Mouse (Mus musculus) heart, embryonic 16.5 days (tissue): ENCODE data around the gene Lrrc2. TPM values are rescaled to one million over a fixed set of nuclear protein-coding genes. Genes with fewer than 3 reads are reported as not detected.

Source experiments
- ATAC-seq: fragments of 200-750 bp; cut with Nextera tagmentation; replicated peaks from 2 replicates; pipeline ENCODE4 v1.8.0; 2017; ENCODE audit warnings: moderate number of reproducible peaks; ENCODE audit not compliant: insufficient read depth, low FRiP score; ENCODE audit errors: extremely low read depth
- H3K27ac ChIP-seq: fragments of 300-500 bp; sonication (generic); 2 replicates; pipeline ENCODE4 v1.5.1; 2014; ENCODE audit warnings: mild to moderate bottlenecking, low read length, control low read depth, moderate library complexity
- H3K27me3 ChIP-seq: fragments of 300-500 bp; sonication (generic); 2 replicates; pipeline ENCODE4 v1.6.1; 2014; ENCODE audit warnings: low read length, mixed read lengths; ENCODE audit not compliant: control insufficient read depth, insufficient read depth
- H3K36me3 ChIP-seq: fragments of 300-500 bp; sonication (generic); 2 replicates; pipeline ENCODE4 v1.6.1; 2014; ENCODE audit not compliant: control insufficient read depth, insufficient read depth
- H3K4me1 ChIP-seq: fragments of 300-500 bp; sonication (generic); 2 replicates; pipeline ENCODE4 v1.6.1; 2014; ENCODE audit warnings: low read length, mixed read lengths; ENCODE audit not compliant: control insufficient read depth, insufficient read depth
- H3K4me2 ChIP-seq: fragments of 300-500 bp; sonication (generic); 2 replicates; pipeline ENCODE4 v1.6.1; 2014; ENCODE audit warnings: low read depth, mild to moderate bottlenecking, control low read depth, low read length
- H3K4me3 ChIP-seq: fragments of 300-500 bp; sonication (generic); 2 replicates; pipeline ENCODE4 v1.5.1; 2014; ENCODE audit warnings: mild to moderate bottlenecking, control low read depth, low read length
- H3K9ac ChIP-seq: fragments of 300-500 bp; sonication (generic); 2 replicates; pipeline ENCODE4 v1.6.1; 2014; ENCODE audit warnings: low read length, control low read depth
- H3K9me3 ChIP-seq: fragments of 300-500 bp; sonication (generic); replicated peaks from 2 replicates; pipeline ENCODE4 v1.6.1; 2016; ENCODE audit warnings: low read length; ENCODE audit not compliant: control insufficient read depth
- WGBS: fragments of 180-500 bp; shearing (Covaris S2); extraction: QIAGEN DNeasy Blood & Tissue Kit; methylation state at CpG from one replicate; pipeline ENCODE4 v1.1.7; 2014; 5-methylcytosine and 5-hydroxymethylcytosine counted together
- polyA plus RNA-seq: library from polyadenylated mRNA; unstranded; fragments of >200 nt; fragmentation: Nextera tagmentation; extraction: Ambion mirVana; gene quantifications from 2 replicates; pipeline ENCODE4 v1.2.1, GENCODE M21; 2015

Gene Lrrc2
- 8.1 and 8.6 TPM in 2 replicates for polyA plus RNA-seq

DNA sequence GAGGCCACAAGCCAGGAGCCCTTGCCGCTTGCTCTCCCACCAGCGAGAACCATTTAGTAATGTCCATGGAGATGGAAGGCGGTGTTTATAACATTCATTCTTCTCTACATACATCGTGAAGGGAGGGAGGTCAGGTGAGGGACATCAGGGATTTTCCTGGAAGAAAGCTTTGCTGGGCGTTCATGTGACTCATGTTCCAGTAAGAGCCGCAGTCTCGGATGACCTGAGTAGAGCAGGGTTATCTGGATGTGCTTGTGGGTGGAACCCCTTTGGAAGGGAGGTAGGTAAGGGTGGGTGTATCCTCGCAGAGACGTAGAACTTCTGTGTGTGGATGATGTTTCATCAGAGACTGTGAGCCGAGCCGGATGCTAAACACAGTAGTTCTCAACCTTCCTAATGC, at the start of gene Lrrc2:
Gene Lrrc2, plus strand, starts transcription at position 149 of the 400 bp plus-strand sequence.
- no peak for ATAC-seq
- H3K27me3 ChIP-seq = 0 out of 2 replicates have a peak, but pooled peaks cover 3% of the 10 kb centered on the region
- H3K4me2 ChIP-seq = no peak within 1 kb of the TSS
- peaks cover 18% of the 10 kb centered on the region for H3K4me1 ChIP-seq
- H3K27ac ChIP-seq = peak within 1 kb of the TSS; percentile 50; the same call in 1 of the 2 replicates
- no peak within 1 kb of the TSS for H3K4me3 ChIP-seq
- no peaks in the 10 kb centered on the region for H3K36me3 ChIP-seq
- WGBS = 60% methylated on average over 11 of the region's 11 CpGs
- no peaks in the 10 kb centered on the region for H3K9me3 ChIP-seq
- H3K9ac ChIP-seq = no peak within 1 kb of the TSS

DNA sequence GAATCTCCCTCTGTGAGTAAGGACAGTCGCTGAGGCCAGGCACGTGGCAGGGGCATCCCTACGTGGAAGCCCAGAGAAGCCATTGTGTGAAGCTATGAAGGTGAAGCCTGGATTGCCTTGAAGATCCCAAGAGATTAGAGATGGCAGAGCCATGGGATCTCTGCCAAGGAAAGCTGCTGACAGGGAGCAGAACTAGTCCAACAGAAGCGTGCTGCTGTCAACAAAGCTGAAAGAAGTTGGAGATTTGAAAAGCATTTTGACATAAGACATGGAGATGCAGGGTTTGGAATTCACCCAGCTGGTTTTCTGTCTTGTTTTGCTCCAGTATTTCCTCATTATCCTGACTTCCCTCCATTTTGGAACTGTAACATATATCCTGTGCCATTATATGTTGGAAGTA, 49.1 kb upstream of the Lrrc2 start:
- H3K4me1 ChIP-seq = no peaks in the 10 kb centered on the region; the same call in 1 of the 2 replicates
- no peak overlapping the region for H3K4me2 ChIP-seq
- 53% methylated on average over 4 of the region's 4 CpGs for WGBS
- H3K27ac ChIP-seq = no peak overlapping the region
- no peaks in the 10 kb centered on the region for H3K36me3 ChIP-seq
- no peak for ATAC-seq
- no peaks in the 10 kb centered on the region for H3K27me3 ChIP-seq
- no peaks in the 10 kb centered on the region for H3K9me3 ChIP-seq
- no peak overlapping the region for H3K9ac ChIP-seq
- H3K4me3 ChIP-seq = no peak overlapping the region

DNA sequence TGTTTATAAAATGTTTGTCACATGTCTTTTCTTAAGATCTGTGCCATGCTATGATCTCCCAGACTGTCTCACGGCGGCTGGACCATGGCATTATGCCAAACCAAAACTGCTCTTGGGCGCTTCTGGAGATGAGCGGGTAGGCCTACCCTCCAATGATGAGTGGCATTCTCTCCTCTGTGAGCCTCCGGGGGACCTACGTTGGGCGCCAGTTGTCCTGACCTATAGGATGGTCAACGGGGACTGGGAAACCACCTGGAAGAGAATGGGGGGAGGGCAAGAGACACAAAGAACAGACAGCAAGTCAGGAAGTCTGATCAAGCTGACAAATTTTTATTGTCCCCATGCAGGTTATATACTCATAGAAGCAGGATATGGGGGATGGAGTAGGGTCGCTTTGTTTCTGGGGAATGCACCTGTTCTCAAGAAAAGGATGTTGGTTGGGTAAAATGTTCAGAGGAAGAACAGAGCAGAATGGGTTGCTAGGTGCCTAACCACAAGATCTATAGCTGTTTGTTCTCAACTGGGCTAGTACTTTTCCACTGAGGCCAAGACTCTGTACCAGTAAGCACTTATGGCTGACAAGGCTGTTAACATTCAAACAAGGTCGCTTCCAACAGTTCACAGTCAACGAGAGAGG, 44.0 kb upstream of the Lrrc2 start:
- H3K9ac ChIP-seq = no peak overlapping the region
- no peak overlapping the region for H3K4me2 ChIP-seq
- H3K27me3 ChIP-seq = no peaks in the 10 kb centered on the region
- no peak overlapping the region for H3K4me3 ChIP-seq
- no peaks in the 10 kb centered on the region for H3K4me1 ChIP-seq
- H3K36me3 ChIP-seq = no peaks in the 10 kb centered on the region
- no peak; the same call in 1 of the 2 replicates for ATAC-seq
- H3K27ac ChIP-seq = no peak overlapping the region
- H3K9me3 ChIP-seq = no peaks in the 10 kb centered on the region
- WGBS = 89% methylated on average over 11 of the region's 11 CpGs

DNA sequence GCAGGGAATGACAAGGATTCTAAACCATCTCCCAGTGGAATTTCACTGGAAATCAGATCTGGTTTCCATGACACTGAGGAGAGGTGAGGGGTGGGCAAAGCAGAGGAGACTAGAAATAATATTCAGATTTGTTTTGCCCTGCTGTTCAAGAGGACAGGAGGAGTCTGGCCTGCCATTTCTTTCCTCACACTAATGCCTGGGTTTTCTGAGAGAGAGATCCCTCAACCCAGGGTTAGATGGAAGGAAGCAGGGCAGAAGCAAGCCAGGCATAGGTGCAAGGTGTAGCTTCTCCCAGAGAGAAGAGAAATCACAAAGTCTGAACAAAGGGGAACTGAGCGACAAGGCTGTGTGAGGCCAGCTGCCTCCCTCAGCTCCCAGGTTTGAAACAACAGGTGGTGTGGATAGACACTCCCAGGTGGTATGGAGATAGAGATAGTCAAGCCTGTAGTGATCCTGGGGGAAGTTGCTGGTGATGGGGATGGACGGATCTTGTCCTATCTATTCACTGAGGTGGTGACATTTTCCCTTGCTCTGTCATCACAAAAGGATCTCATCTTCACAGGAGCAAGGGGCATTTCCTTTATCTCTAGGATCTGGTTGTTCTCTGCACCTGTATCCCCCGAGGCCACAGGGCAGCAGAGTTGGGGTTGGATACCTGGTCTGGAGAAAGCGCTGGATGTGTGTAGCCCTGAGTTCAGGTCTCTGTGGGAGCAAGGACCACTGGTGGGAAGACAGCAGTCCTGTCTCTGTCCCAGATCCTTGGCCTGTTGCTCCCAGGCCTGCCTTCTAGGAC, 43.3 kb upstream of the Lrrc2 start:
- H3K4me1 ChIP-seq = no peaks in the 10 kb centered on the region
- no peak overlapping the region for H3K9ac ChIP-seq
- no peak overlapping the region for H3K27ac ChIP-seq
- no peaks in the 10 kb centered on the region for H3K36me3 ChIP-seq
- H3K4me2 ChIP-seq = no peak overlapping the region
- no peak overlapping the region for H3K4me3 ChIP-seq
- H3K9me3 ChIP-seq = no peaks in the 10 kb centered on the region
- ATAC-seq = no peak
- 72% methylated on average over 4 of the region's 4 CpGs for WGBS
- H3K27me3 ChIP-seq = no peaks in the 10 kb centered on the region

DNA sequence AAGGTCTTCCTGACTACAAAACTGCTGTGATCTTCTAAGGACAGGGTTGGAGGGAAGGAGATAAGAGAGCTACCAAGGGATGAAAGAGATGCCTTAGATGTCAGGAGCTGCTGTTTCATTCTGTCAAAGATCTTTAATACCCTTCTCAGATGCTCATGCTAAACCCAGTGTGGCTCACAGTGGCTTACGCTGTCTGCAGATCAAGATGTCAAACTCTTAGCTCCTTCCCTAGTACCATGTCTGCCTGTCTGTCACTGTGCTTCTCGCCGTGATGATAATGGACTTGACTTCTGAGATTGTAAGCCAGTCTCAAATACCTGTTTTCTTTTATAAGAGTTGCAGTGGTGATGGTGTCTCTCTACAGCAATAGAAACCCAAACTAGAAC, 42.7 kb upstream of the Lrrc2 start:
- H3K4me3 ChIP-seq = no peak overlapping the region
- H3K9ac ChIP-seq = no peak overlapping the region
- H3K27me3 ChIP-seq = no peaks in the 10 kb centered on the region
- H3K9me3 ChIP-seq = no peaks in the 10 kb centered on the region
- no peak overlapping the region for H3K4me2 ChIP-seq
- H3K27ac ChIP-seq = no peak overlapping the region
- ATAC-seq = no peak
- H3K36me3 ChIP-seq = no peaks in the 10 kb centered on the region
- WGBS = 89% methylated on average over 3 of the region's 3 CpGs
- no peaks in the 10 kb centered on the region for H3K4me1 ChIP-seq

DNA sequence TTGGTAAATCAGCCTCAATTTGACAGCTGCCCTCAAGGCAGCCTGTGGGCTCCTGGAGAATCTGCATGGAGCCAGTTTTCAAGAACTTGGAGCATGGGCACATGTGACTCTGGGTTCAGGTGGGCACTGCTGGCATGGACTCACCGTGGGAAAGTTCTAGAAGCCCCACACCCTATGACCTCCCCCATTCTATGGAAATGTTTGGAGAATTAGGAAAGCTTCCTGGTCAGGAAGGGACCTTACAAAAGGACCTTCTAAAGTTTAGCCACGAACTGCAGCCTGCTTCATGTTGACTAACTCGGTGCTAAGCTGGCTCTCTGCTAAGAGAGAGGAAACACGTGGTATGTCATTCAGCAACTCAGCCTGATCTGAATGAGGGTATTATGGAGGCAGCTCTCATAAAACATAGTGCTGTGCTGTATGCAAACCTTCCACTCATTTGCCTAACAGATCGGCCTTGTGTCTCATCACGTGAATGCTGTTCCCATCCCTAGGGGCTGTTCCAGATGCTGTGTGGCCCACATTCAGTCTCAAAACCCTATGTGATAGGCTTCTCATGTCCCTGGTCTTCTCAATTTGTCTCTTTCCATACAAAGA, 41.9 kb upstream of the Lrrc2 start:
- no peaks in the 10 kb centered on the region for H3K27me3 ChIP-seq
- no peak overlapping the region for H3K4me2 ChIP-seq
- no peak for ATAC-seq
- 67% methylated on average over 6 of the region's 6 CpGs for WGBS
- no peak overlapping the region for H3K4me3 ChIP-seq
- no peak overlapping the region for H3K9ac ChIP-seq
- no peaks in the 10 kb centered on the region for H3K4me1 ChIP-seq
- no peaks in the 10 kb centered on the region for H3K9me3 ChIP-seq
- H3K36me3 ChIP-seq = no peaks in the 10 kb centered on the region
- H3K27ac ChIP-seq = no peak overlapping the region

DNA sequence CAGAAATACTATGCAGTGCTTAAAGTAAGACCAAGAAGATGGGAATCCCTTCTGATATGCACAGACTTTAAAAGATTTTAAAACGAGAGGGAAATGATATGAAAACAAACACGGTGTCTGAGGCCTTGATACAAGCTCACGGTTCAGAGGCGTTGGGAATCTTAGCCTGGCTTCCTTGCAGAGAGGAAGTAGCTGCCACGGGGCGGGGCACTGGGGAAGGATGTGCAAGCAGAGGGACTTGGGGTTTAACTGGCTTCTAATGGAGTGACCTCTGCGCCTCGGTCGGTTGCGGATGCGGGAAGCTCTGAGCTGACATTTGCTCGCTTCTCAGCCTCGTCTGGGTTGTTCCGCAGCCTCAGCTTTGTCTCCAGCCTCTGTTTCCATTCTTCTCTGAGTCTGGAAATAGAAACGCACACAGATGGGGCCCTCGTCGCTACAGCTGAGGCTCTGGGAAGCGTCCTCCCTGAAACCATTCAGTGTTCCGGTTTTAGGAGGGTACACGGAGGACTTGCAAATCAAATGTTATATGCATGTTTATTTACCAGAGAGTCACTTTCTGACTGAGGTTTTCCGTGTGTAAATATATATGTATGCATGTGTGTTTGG, 36.6 kb upstream of the Lrrc2 start:
- no peak for ATAC-seq
- Histone ChIP-seq H3K9me3 (no peaks in the 10 kb centered on the region), H3K4me1 (no peaks in the 10 kb centered on the region), H3K4me2 (no peak overlapping the region), H3K36me3 (no peaks in the 10 kb centered on the region), H3K9ac (no peak overlapping the region), H3K27ac (no peak overlapping the region), H3K4me3 (no peak overlapping the region), H3K27me3 (no peaks in the 10 kb centered on the region)
- WGBS = 40% methylated on average over 21 of the region's 21 CpGs

DNA sequence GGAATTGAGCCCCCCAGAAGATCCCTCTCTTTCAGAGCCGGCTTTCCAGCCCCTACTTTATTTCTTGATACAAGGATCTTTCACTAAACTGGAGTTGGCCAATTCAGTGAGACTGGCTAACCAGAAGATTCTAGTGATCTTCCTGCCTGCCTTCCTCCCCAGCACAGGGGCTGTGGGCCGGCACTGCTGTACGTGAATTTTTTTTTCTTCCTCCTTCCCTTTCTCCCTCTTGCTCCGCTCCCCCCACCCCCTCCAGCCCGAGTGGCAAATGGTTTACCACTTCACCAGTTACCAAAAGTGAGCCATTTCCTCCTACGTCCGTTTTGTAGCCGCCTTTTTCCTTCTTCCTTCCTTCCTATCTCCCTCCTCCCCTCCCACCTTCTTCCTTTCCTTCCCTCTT, 35.9 kb upstream of the Lrrc2 start:
- Histone ChIP-seq H3K9ac (no peak overlapping the region), H3K4me1 (no peaks in the 10 kb centered on the region), H3K27me3 (no peaks in the 10 kb centered on the region), H3K4me3 (no peak overlapping the region), H3K9me3 (no peaks in the 10 kb centered on the region), H3K27ac (no peak overlapping the region), H3K36me3 (no peaks in the 10 kb centered on the region), H3K4me2 (no peak overlapping the region)
- no peak for ATAC-seq
- WGBS = 58% methylated on average over 8 of the region's 8 CpGs

DNA sequence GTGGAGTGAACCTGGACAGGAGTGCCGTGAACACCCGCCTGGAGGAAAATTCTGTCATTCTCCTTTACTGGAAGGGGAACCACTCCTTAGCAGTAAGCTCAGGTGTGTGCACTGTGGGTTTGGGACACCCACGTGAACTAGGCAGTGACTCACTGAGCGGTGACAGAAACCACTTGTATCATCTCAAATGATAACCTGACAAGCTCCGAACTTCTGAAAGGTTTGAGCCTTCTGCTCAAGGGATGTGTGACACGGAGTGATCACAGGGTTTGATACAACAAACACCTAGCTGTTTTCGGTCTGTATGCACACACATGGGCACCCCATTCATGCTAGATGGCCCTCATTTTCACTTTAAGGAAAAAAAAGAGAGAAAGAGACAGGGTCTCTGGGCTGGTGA, 34.6 kb upstream of the Lrrc2 start, which contains the start of gene Fam240a:
Gene Fam240a, minus strand, starts transcription at position 76 of the 400 bp plus-strand sequence.
- Histone ChIP-seq H3K36me3 (no peaks in the 10 kb centered on the region), H3K27ac (no peak within 1 kb of the TSS), H3K4me3 (no peak within 1 kb of the TSS), H3K4me1 (no peaks in the 10 kb centered on the region), H3K9ac (no peak within 1 kb of the TSS), H3K4me2 (no peak within 1 kb of the TSS), H3K9me3 (no peaks in the 10 kb centered on the region), H3K27me3 (no peaks in the 10 kb centered on the region)
- no peak for ATAC-seq
- 78% methylated on average over 7 of the region's 7 CpGs for WGBS
